Mouse (Mus musculus) splenic B cell, adult 2 months (primary cell): Measurements from ENCODE around the gene Dyrk1a.
"Not testable (repeated sequence)": the region's sequence is repeated elsewhere in the genome, so short reads cannot be mapped to it uniquely, and the experiment has no call there.

ENCODE experiments used
- DNase-seq: peaks from one replicate; pipeline ENCODE4 v3.0.0-alpha.2; 2011; ENCODE audit warnings: low read depth, low spot score
- H3K27me3 ChIP-seq: 2 replicates; pipeline ENCODE4 v1.6.1; 2012; ENCODE audit warnings: mild to moderate bottlenecking, low read length, moderate library complexity, mixed read lengths; ENCODE audit not compliant: control insufficient read depth, poor library complexity, insufficient read depth, severe bottlenecking
- H3K36me3 ChIP-seq: 2 replicates; pipeline ENCODE4 v1.6.1; 2012; ENCODE audit warnings: mild to moderate bottlenecking, low read length, moderate library complexity, mixed read lengths; ENCODE audit not compliant: control insufficient read depth, poor library complexity, insufficient read depth, severe bottlenecking

Gene Dyrk1a

DNA sequence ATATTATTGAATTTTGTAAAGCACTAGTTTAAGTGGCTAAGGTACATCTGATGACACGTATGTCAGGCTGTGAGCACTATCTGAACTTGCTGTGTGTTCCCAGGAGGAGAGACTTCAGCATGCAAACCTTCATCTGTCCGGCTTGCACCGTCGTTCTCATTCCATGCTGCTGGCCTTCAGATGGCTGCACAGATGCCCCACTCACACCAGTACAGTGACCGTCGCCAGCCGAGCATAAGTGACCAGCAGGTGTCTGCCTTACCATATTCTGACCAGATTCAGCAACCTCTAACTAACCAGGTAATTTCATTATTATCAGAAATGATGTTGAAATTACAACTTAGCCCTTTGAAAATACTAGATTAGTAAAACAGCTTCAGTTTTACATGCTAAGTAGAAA lies 89.6 kb downstream of the Dyrk1a start:
- DNase-seq: no peak
- Histone ChIP-seq H3K36me3 (0 out of 2 replicates have a peak, but pooled peaks cover 2% of the 10 kb centered on the region), H3K27me3 (no peaks in the 10 kb centered on the region)

DNA sequence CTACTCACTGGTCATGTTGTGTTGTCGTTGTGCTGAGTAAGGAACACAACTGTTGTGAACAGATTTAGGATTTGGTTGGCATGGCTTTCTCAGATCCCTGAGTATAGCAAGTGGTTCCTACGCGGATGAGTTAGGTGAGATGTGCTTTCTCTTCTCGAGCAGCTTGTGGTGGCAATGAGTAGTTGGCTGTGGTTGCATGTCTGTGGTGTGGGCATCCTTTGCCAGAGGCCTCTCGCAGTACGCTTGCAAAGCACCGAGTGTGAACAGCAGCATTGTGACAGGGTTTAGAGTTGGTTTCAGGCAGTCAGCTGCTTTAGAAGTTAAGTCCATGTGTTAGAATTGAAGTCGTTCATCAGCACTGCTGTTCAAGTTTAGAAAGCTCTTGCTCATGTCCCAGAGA lies 90.4 kb downstream of the Dyrk1a start:
- H3K36me3 ChIP-seq: 0 out of 2 replicates have a peak, but pooled peaks cover 4% of the 10 kb centered on the region
- no peaks in the 10 kb centered on the region for H3K27me3 ChIP-seq
- DNase-seq: no peak

DNA sequence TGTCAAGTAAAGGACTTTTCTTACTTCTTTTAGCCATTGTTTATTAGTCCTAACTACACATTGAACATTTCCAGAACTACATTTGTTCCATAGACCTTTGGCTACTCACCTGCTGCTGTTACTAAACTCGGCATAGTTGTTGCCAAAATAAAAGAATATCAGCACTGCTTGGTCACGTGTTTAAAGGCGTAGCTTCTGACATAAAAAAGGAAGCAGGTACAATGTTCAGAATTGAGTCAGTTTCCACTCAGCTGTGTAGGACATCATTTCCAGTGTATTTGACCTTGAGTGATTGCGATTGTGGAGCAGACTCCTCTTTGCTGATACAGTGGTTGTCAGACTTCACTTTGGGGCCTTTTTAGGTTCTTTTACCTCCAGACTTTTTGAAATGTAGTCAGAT lies 97.7 kb downstream of the Dyrk1a start:
- H3K36me3 ChIP-seq: peaks cover 22% of the 10 kb centered on the region
- no peak for DNase-seq

DNA sequence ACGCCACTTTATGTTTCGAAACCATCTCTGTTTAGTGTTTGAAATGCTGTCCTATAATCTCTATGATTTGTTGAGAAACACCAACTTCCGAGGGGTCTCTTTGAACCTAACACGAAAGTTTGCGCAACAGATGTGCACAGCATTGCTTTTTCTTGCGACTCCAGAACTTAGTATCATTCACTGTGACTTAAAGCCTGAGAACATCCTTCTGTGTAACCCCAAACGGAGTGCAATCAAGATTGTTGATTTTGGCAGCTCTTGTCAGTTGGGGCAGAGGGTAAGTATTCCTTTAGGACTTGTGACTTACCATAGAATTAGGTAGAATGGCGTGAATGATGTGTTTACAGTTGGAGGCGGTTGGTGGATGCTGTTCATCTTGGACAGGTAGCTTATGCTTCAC lies 101.5 kb downstream of the Dyrk1a start:
- Histone ChIP-seq H3K27me3 (no peaks in the 10 kb centered on the region), H3K36me3 (peaks cover 18% of the 10 kb centered on the region)
- DNase-seq: no peak

More for the DNA sequence above, 97.7 kb downstream of the Dyrk1a start:
- no peaks in the 10 kb centered on the region for H3K27me3 ChIP-seq

DNA sequence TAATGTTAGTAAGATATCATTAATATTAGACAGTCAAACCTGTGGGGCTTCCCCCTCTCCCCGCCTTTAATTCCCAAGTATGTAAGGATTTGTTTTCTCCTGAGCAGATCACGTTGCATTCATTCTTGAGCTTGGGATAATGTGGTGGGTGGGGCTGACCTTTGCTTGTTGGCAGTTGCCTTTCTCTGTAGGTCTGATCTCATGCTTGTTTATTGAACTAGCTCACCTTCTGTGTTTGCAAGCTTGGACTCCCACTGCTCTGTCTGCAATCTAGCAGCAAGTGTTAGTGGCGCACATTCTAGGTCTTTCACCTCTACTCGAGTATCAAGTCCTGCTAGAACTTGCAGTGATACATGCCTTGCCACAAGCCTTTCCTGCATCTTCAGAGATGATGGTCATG lies 111.1 kb downstream of the Dyrk1a start:
- peaks cover 10% of the 10 kb centered on the region for H3K36me3 ChIP-seq
- no peak for DNase-seq
- no peaks in the 10 kb centered on the region for H3K27me3 ChIP-seq

DNA sequence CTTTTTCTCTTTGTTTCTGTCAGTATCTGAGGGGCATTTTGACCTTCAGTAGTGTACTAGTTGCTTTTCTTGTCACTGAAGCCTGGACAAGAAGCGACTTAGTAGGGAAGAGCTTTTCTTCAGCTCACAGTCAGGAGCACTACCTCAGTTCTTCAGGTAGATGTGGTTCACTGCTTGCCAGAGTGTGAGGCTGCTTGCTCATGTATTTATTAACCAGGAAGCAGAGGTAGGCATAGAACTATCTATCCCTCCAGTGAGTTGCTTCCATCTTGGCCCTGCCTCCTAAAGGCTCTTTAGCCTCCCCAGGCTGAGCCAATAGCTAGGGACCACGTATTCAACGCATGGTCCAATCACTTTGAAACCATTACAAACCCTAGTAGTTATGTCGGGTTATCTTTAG lies 112.0 kb downstream of the Dyrk1a start:
- peaks cover 11% of the 10 kb centered on the region for H3K36me3 ChIP-seq

DNA sequence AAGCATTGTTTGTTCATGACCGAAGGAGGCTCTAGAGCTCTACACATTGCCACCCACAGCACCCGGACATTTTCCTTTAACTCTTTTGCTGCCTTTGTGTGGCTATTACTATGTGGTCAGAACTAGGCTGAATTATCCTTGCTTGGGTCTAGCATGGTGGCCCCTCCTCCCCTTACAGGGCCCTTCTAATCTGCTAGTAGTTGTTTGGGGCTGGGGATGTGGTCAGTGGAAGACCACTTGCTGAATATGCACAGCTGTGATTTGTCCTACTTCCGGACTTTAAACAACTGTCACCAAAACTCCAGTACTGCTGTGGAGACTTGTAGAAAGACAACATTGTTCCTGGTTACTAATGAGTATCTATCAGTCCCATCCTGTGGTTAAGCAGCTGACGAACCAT lies 114.2 kb downstream of the Dyrk1a start:
- DNase-seq: no peak
- Histone ChIP-seq H3K27me3 (no peaks in the 10 kb centered on the region), H3K36me3 (peaks cover 11% of the 10 kb centered on the region)

More for the DNA sequence above, 112.0 kb downstream of the Dyrk1a start:
- no peak for DNase-seq
- no peaks in the 10 kb centered on the region for H3K27me3 ChIP-seq

DNA sequence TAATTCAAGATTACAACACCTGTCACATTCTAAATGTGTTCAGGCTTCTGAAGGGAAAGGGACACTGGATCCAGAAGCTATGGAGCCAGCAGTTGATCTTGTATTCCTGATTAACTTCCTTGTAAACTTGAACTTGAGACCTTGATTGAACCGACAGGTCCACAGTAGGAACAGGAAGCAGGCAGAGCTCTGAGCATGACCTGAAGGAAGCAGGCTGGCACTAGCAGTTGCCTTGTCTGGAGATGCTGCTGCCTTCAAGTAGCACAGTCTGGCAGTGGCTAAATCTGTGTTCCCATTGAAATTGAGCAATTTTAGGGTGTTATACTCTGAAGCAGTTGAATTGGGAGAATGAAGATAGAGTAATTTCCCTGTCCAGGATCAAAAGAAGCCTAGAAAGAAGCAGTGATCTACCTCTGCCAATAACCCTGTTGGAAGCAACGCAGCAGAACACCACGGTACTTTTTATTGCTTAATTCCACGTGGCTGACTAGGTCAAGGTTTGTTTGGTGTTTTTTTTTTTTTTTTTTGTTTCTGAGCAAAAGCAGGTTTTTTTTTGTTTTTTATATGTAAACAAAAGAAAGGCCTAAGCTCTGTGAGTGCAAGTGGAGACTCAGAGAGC lies 124.0 kb downstream of the Dyrk1a start:
- no peak for DNase-seq
- H3K27me3 ChIP-seq: no peaks in the 10 kb centered on the region
- peaks cover 21% of the 10 kb centered on the region for H3K36me3 ChIP-seq

DNA sequence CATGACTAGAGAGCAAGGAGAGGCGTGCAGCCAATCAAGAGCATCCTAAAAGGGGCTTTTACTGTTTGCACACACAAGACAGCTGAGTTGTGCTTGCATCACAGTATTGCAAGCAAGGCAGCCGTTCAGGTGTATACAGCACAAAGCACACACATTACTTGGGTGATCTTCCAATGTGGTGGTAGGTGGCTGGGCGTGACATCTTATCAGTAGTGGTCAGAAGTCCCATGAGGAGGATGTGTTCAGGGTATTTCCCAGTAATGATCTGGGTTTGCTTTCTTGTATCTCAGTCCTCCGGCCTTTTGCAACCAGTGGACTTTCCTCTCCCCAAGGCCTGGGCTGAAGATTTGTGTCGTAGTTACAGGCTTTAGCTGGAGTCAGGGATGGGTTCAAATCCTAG lies 127.7 kb downstream of the Dyrk1a start:
- no peak for DNase-seq
- peaks cover 10% of the 10 kb centered on the region for H3K36me3 ChIP-seq
- H3K27me3 ChIP-seq: no peaks in the 10 kb centered on the region

DNA sequence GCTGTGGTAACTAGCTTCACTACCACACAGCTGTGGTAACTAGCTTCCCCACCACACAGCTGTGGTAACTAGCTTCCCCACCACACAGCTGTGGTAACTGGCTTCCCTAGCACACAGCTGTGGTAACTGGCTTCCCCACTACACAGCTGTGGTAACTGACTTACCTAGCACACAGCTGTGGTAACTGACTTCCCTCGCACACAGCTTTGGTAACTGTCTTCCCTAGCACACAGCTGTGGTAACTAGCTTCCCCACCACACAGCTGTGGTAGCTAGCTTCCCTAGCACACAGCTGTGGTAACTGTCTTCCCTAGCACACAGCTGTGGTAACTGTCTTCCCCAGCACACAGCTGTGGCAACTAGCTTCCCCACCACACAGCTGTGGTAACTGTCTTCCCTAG lies 128.4 kb downstream of the Dyrk1a start:
- DNase-seq: peak; percentile 18
- not testable (repeated sequence) for H3K36me3 ChIP-seq, H3K27me3 ChIP-seq

DNA sequence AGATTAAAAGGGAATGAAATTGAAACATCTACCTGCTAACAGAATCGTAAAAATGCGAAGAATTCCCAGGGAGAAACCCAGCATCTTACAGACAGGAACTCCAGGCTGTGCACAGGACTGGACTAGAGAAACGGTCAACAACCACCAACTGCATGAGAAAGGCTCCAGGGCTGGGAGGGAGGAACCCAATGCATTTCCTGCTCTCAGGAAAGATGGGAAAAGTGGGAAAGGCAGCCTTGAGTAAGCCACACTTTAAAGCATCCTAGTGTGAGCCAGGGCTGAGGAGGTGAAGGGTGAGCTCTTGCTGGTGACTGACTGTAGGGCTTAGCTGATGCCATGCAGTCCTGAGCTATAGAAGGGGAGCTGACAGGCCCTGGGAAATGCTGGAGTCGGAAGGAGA lies 131.3 kb downstream of the Dyrk1a start:
- DNase-seq: no peak
- Histone ChIP-seq H3K36me3 (no peaks in the 10 kb centered on the region), H3K27me3 (no peaks in the 10 kb centered on the region)

DNA sequence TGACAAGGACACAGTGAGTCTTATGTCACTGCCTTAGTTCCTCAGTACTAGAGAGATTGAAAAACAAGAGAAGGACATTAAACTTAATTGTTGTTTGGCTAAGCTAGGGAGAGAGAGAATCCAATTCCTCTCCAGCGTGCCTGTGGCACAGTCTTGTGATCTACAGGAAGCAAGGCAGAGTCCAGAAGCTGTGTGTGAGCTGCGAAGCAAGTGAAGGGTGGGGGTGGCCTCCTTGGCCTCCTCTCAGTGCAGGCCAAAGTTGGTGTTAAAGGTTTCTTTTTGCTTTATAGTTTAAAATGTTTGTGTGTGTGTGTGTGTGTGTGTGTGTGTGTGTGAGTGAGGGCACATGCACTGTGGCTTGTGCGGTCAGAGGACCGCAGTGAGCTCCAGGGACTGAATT lies 132.2 kb downstream of the Dyrk1a start:
- no peak for DNase-seq
- no peaks in the 10 kb centered on the region for H3K36me3 ChIP-seq
- no peaks in the 10 kb centered on the region for H3K27me3 ChIP-seq

DNA sequence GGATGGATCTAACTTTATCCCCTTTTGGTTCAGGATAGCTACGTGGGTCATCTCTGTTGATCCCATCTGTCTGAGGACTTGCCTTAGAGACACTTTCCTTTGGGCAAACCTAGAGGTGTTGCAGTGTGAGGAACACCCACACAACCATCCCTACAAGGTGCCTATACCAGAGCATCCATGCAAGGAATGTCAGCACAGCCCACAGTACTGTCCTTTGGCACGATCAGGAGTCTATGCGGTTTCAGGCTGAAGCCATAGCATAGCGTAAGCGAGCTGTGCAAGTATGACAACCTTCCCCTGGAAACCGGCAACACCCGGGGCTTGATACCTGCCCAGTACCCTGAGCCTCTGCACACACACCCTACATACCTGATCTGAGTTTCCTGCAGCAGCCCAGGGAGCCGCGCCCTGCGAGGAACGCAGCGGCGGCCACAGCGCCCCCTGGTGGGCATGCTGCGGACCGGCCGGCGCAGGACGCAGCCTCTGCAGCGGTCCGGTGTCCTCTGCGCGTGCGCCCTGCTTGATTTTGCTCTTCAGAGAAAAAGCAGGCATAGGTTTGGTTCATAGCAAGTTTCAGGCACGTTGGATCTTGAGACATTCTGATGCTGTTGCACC lies 143.8 kb downstream of the Dyrk1a start:
- H3K36me3 ChIP-seq: no peaks in the 10 kb centered on the region
- no peaks in the 10 kb centered on the region for H3K27me3 ChIP-seq
- peak; percentile 80 for DNase-seq

DNA sequence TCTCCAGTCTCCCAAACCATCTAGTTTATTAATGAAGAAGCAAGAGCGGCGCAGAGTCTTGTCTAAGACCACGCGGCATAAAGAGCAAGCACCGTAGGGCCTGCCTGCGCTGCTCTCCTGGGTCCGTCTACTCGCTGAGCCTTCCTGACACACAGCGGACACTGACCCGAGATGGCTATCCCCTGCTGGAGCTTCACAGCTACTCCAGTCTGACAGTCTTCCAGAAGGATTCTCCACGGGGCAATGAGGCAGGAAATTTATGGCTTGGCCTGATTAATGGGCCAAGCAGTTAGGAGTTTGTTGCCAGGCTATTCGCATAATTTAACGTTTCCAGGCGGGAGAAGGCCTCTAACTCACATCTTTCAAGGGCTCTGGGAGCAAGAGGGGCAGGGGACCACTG lies 144.7 kb downstream of the Dyrk1a start:
- Histone ChIP-seq H3K27me3 (no peaks in the 10 kb centered on the region), H3K36me3 (no peaks in the 10 kb centered on the region)
- DNase-seq: no peak

DNA sequence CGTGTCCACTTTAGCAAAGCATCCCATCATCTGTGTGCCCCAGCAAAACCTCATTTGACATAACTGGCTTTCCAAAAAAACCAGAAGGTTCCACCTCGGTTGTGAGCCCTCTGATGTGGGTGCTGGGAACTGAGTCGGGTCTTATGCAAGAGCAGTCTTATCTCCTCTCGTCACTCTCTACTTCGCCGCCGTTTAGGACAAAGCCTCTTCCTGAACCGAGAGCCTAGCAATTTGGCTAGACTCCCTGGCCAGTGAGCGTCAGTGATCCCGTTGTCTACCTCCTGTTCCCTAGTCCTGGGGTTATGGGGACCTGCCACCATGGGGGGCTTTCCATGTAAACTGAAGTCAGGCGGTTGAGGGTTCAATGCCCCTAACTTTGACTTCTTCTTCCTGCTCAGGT lies 147.2 kb downstream of the Dyrk1a start:
- Histone ChIP-seq H3K27me3 (no peaks in the 10 kb centered on the region), H3K36me3 (no peaks in the 10 kb centered on the region)
- no peak for DNase-seq

DNA sequence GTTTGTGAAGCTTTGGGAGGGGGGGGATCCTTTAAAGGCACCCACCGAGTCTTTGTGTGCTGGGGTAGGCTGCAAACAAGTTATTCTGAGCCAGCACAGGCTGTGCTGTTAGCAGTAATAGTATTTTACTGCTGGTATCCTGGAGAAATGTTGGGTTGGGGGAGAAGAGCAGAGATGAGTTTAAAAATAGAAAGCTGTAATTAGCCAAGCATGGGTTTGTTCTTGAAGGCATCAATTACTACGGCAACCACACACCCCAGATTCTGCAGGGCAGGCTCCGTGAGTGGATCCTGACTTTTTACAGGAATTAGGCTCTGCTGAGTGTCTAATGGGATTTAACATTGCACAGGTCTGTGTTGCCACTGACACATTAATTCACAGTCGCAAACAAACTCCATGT lies 149.1 kb downstream of the Dyrk1a start:
- H3K27me3 ChIP-seq: no peaks in the 10 kb centered on the region
- H3K36me3 ChIP-seq: no peaks in the 10 kb centered on the region
- no peak for DNase-seq
